In the genomic region with DNA sequence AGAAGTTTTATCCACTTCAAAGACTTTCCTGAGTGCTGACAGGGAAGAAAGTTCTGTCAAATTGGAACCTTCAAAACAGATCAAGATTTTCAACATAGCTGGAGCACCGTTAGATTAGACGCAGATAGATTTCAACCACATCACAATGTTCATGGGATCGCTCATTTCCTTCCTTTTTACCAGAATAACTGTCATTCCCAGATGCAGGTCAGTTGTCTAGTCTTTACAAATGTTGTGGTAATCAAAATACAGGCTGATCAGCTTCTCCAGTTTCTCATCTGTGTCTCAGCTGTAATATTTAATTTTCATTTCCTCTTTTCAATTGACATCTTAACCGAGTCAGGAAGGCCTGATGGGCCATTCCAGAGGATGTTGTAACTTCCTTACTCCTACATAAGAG, we compare ENCODE assay signal across 21 mouse cellular contexts.
"Had no signal": no experiment of that assay in that cellular context is flagged by ENCODE, and none has a peak within 500 bp of the region (broad histone marks: within the 10 kb centered on the region; RNA-seq: fewer than 3 reads in every experiment).

No protein-coding gene starts in this region.

- DNase-seq: kidney, adult 9 months; kidney, postnatal 14 days; kidney, postnatal 4 days; liver; lung, adult 18-20 months; lung, postnatal 10 days; lung, postnatal 36 days; right cerebral cortex, adult 18-20 months; right cerebral cortex, postnatal 14 days; right cerebral cortex, postnatal 4 days; thymus, postnatal 25 days had no signal

- H3K9ac ChIP-seq: limb, embryonic 13.5 days; liver, embryonic 12.5 days; liver, embryonic 15.5 days; lung, embryonic 15.5 days; midbrain, embryonic 12.5 days; midbrain, embryonic 15.5 days; neural tube, embryonic 12.5 days; neural tube, embryonic 15.5 days; stomach, embryonic 15.5 days had no signal

- H3K36me3 ChIP-seq: limb, embryonic 10.5 days; limb, embryonic 13.5 days; liver, embryonic 12.5 days; liver, embryonic 15.5 days; lung, embryonic 15.5 days; midbrain, embryonic 12.5 days; midbrain, embryonic 15.5 days; neural tube, embryonic 12.5 days; neural tube, embryonic 15.5 days; stomach, embryonic 15.5 days had no signal

- H3K9me3 ChIP-seq: limb, embryonic 10.5 days; limb, embryonic 13.5 days; liver, embryonic 12.5 days; liver, embryonic 15.5 days; lung, embryonic 15.5 days; midbrain, embryonic 12.5 days; midbrain, embryonic 15.5 days; neural tube, embryonic 12.5 days; neural tube, embryonic 15.5 days; stomach, embryonic 15.5 days had no signal

- ATAC-seq: liver, embryonic 12.5 days; midbrain, embryonic 15.5 days had no signal

- H3K4me3 ChIP-seq: limb, embryonic 10.5 days; limb, embryonic 13.5 days; liver, embryonic 12.5 days; liver, embryonic 15.5 days; lung, embryonic 15.5 days; midbrain, embryonic 12.5 days; midbrain, embryonic 15.5 days; neural tube, embryonic 12.5 days; neural tube, embryonic 15.5 days; stomach, embryonic 15.5 days had no signal

- H3K27ac ChIP-seq: limb, embryonic 10.5 days; limb, embryonic 13.5 days; liver, embryonic 12.5 days; liver, embryonic 15.5 days; lung, embryonic 15.5 days; midbrain, embryonic 12.5 days; midbrain, embryonic 15.5 days; neural tube, embryonic 12.5 days; neural tube, embryonic 15.5 days; stomach, embryonic 15.5 days had no signal

- H3K4me1 ChIP-seq: limb, embryonic 13.5 days; lung, embryonic 15.5 days; midbrain, embryonic 12.5 days; midbrain, embryonic 15.5 days; neural tube, embryonic 12.5 days; neural tube, embryonic 15.5 days; stomach, embryonic 15.5 days had no signal
